Mouse (Mus musculus) mature B cell (primary cell): ENCODE measurements around the gene Fbxw18.
"Not testable (repeated sequence)": the region's sequence is repeated elsewhere in the genome, so short reads cannot be mapped to it uniquely, and the experiment has no call there.

ENCODE experiments used
- in situ Hi-C: fragments of 300-500 bp; cut with MboI; formaldehyde crosslinking; loops from 2 replicates; pipeline ENCODE4 v1.14.3; 2019

Fbxw18 gene

GRCm38 (mm10) chr9:109702600-109702999, at the start of gene Fbxw18:
TSS of gene Fbxw18 (minus strand) at chr9:109702700.
- in situ Hi-C loops: not testable (repeated sequence)

GRCm38 (mm10) chr9:109745989-109746388, 43.5 kb upstream of the Fbxw18 start, which contains the start of gene Fbxw26:
TSS of gene Fbxw26 (minus strand) at chr9:109746089.
- in situ Hi-C loops: not testable (repeated sequence)

GRCm38 (mm10) chr9:109685299-109685698, 17.2 kb downstream of the Fbxw18 start:
- in situ Hi-C loops: no loop called here

- in situ Hi-C loops: not testable (repeated sequence)
Observed at GRCm38 (mm10) chr9:109664552-109664951, 37.9 kb downstream of the Fbxw18 start, which contains the start of gene Fbxw25. TSS of gene Fbxw25 (minus strand) at chr9:109664652.
